8 mouse cellular contexts compared by ENCODE assay signal in genomic region chrX:38455890-38456634, GRCm38 (mm10). TPM values are rescaled to one million over a fixed set of nuclear protein-coding genes. Genes with fewer than 3 reads are reported as not detected.
DNase-seq lines count a peak whose midpoint lies in the region; ATAC-seq lines count a peak whose summit lies in the region.

Lamp2 (minus strand) TSS chrX:38456454.

- peak within 1 kb of the TSS; percentile 62 for H3K4me2 ChIP-seq in hindbrain, embryonic 15.5 days

- H3K9me3 ChIP-seq in hindbrain, embryonic 15.5 days, result no peaks in the 10 kb centered on the region

- H3K27me3 ChIP-seq in hindbrain, embryonic 15.5 days, result no peaks in the 10 kb centered on the region

- H3K4me3 ChIP-seq in hindbrain, embryonic 15.5 days, result peak within 1 kb of the TSS; percentile 59

- H3K4me1 ChIP-seq in hindbrain, embryonic 15.5 days (replicated peaks), result 0 out of 2 replicates have a peak, but pooled peaks cover 4% of the 10 kb centered on the region

- 18% methylated on average over 45 of the region's 47 CpGs for WGBS in hindbrain, embryonic 15.5 days

- peak; percentile 99 for ATAC-seq in hindbrain, embryonic 15.5 days (ENCODE audit: low FRiP score, low read depth)

- no peaks in the 10 kb centered on the region for H3K36me3 ChIP-seq in hindbrain, embryonic 15.5 days

- peak; percentile 68 for DNase-seq in T-cell, adult 2 months (ENCODE audit: low spot score)
- peak; percentile 71 to 73 for DNase-seq in cerebellum, postnatal 36 days
- DNase-seq in frontal cortex, postnatal 36 days (ENCODE audit: low spot score in 2 of 2), result peak; percentile 65 to 71
- peak; percentile 77 for DNase-seq in left cerebral cortex, adult 11 months (ENCODE audit: low spot score)
- DNase-seq in lung, postnatal 4 days, result peak; percentile 86
- peak; percentile 65 for DNase-seq in retina, postnatal 7 days (ENCODE audit: low read depth, low spot score)
- peak; percentile 47 for DNase-seq in urinary bladder, adult 2 months (ENCODE audit: low spot score)

- peak within 1 kb of the TSS; percentile 73 for H3K27ac ChIP-seq in hindbrain, embryonic 15.5 days (replicated peaks)

- peak within 1 kb of the TSS; percentile 53 for H3K9ac ChIP-seq in hindbrain, embryonic 15.5 days

RNA-seq across cellular contexts. Expression of gene Lamp2, which starts in this region (rescaled TPM):
- 63.3 and 64.3 TPM in 2 replicates for polyA plus RNA-seq in hindbrain, embryonic 15.5 days (2015; fragmentation: Nextera tagmentation; extraction: Ambion mirVana)
- 181 and 199 TPM in 2 replicates for polyA plus RNA-seq in urinary bladder, adult 2 months (2012; rRNA removed)

Comparison
In these comparisons a context has a peak if more than half of its experiments do, and no peak if none do; other contexts are left out.
1. Peak in every context shown above with its lines: DNase-seq, ATAC-seq, H3K4me3 ChIP-seq and H3K27ac ChIP-seq.